Mouse (Mus musculus) forebrain, embryonic 11.5 days (tissue): ENCODE measurements at regions not wholly inside any gene's neighbourhood (a gene's known extent, or its start where the extent isn't known, plus 50 kb on each side); places are given as distances from the start of the nearest gene placed in this dataset.

Experiments used
- ATAC-seq: fragments of 200-750 bp; cut with Nextera tagmentation; replicated peaks from 2 replicates; pipeline ENCODE4 v1.8.0; 2017; ENCODE audit warnings: moderate TSS enrichment; ENCODE audit not compliant: low FRiP score
- DNase-seq: peaks from one replicate; pipeline ENCODE4 v3.0.0-alpha.2; 2017; ENCODE audit warnings: low spot score
- H3K27ac ChIP-seq: fragments of 300-500 bp; sonication (generic); 2 replicates; pipeline ENCODE4 v1.5.1; 2014; ENCODE audit warnings: low read depth, low read length
- H3K27me3 ChIP-seq: fragments of 300-500 bp; sonication (generic); 2 replicates; pipeline ENCODE4 v1.6.1; 2014; ENCODE audit warnings: mild to moderate bottlenecking, low read length, mixed read lengths; ENCODE audit not compliant: control insufficient read depth, insufficient read depth
- H3K36me3 ChIP-seq: fragments of 300-500 bp; sonication (generic); 2 replicates; pipeline ENCODE4 v1.6.1; 2014; ENCODE audit warnings: mild to moderate bottlenecking, low read length, moderate library complexity, mixed read lengths; ENCODE audit not compliant: control insufficient read depth, insufficient read depth
- H3K4me1 ChIP-seq: fragments of 300-500 bp; sonication (generic); replicated peaks from 2 replicates; pipeline ENCODE4 v1.6.1; 2014; ENCODE audit warnings: low read length, mixed read lengths; ENCODE audit not compliant: control insufficient read depth, insufficient read depth
- H3K4me2 ChIP-seq: fragments of 300-500 bp; sonication (generic); 2 replicates; pipeline ENCODE4 v1.6.1; 2014; ENCODE audit warnings: low read depth, mild to moderate bottlenecking, low read length, moderate library complexity, mixed read lengths; ENCODE audit not compliant: severe bottlenecking
- H3K4me3 ChIP-seq: fragments of 300-500 bp; sonication (generic); 2 replicates; pipeline ENCODE4 v1.5.1; 2014; ENCODE audit warnings: low read depth, low read length
- H3K9ac ChIP-seq: fragments of 300-500 bp; sonication (generic); 2 replicates; pipeline ENCODE4 v1.6.1; 2014; ENCODE audit warnings: low read length
- H3K9me3 ChIP-seq: fragments of 300-500 bp; sonication (generic); 2 replicates; pipeline ENCODE4 v1.6.1; 2016; ENCODE audit warnings: low read length, mixed read lengths; ENCODE audit not compliant: control insufficient read depth
- WGBS: fragments of 180-500 bp; shearing (Covaris S2); extraction: QIAGEN DNeasy Blood & Tissue Kit; methylation state at CpG from one replicate; pipeline ENCODE4 v1.1.7; 2014; 5-methylcytosine and 5-hydroxymethylcytosine counted together

DNA sequence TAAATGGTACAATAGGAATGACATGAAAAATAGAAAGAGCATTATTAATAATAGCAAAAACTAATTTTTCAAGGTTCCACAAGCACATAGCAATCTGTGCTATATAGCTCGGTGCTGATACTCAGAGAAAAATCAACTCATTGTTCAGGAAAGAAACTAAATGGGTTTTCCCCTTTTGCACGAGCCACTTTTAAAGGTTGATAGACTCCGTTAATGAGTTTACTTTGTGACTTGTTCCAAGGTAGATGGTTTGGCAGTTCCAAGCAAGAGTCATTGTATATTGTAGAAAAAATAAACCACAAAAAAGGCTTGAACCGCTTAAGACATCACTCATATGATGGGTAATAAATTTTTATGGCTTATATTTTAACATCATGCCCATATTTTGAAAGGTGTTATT is 105.0 kb upstream of the Intu start:
- Histone ChIP-seq H3K36me3 (no peaks in the 10 kb centered on the region), H3K9me3 (no peaks in the 10 kb centered on the region), H3K27ac (no peak overlapping the region), H3K9ac (no peak overlapping the region), H3K4me2 (no peak overlapping the region), H3K4me1 (no peaks in the 10 kb centered on the region), H3K27me3 (no peaks in the 10 kb centered on the region), H3K4me3 (no peak overlapping the region)
- DNase-seq = no peak
- 88% methylated on average over 4 of the region's 4 CpGs for WGBS
- no peak for ATAC-seq

DNA sequence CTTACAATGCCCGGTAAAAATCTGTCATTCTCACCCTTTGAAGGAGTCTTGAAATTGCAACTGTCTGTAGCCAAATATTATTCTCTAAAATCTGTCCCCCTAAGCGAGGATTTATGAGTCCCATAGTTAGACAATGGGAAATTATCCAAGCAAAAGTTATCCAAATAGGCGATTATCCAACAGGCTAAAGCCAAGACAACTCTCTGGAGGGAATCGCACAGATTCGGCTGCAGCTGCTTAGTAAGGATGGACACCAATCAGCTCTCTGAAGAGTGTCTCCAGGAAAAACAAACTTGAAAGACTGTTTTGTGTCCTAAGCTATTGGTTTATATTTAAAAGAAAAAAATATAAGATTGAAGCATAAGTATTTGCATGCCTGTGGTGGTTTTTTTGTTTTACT is 103.1 kb upstream of the Intu start:
- no peak overlapping the region for H3K4me3 ChIP-seq
- no peak for ATAC-seq
- WGBS = 75% methylated on average over 5 of the region's 5 CpGs

DNA sequence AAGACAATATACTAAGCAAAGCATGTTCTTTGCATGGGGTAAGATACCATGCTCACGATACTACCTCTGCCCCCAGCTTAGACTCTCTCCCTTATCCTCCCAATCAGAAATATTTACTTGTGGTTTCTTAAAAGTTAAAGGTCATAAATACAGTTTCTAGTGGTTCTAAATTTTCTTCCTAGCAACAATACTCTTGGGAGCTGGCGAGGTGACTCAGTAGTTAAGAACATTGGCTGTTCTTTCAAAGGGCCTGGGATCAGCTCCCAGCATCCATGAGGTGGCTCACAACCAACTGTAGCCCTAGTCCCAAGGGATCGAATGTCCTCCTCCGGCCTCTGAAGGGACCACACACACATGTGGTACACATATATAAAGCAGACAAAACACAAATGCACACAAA is 92.8 kb upstream of the Intu start:
- H3K4me2 ChIP-seq = no peak overlapping the region
- H3K27me3 ChIP-seq = no peaks in the 10 kb centered on the region
- H3K9ac ChIP-seq = no peak overlapping the region
- no peaks in the 10 kb centered on the region for H3K36me3 ChIP-seq
- H3K27ac ChIP-seq = no peak overlapping the region
- H3K4me1 ChIP-seq = no peaks in the 10 kb centered on the region
- H3K4me3 ChIP-seq = no peak overlapping the region
- DNase-seq (no peak), ATAC-seq (no peak)
- WGBS = 87% methylated on average over 4 of the region's 4 CpGs
- no peaks in the 10 kb centered on the region for H3K9me3 ChIP-seq

More for the DNA sequence above, 103.1 kb upstream of the Intu start:
- no peak for DNase-seq
- Histone ChIP-seq H3K27me3 (no peaks in the 10 kb centered on the region), H3K9ac (no peak overlapping the region), H3K9me3 (no peaks in the 10 kb centered on the region), H3K27ac (no peak overlapping the region), H3K36me3 (no peaks in the 10 kb centered on the region), H3K4me1 (no peaks in the 10 kb centered on the region), H3K4me2 (no peak overlapping the region)

DNA sequence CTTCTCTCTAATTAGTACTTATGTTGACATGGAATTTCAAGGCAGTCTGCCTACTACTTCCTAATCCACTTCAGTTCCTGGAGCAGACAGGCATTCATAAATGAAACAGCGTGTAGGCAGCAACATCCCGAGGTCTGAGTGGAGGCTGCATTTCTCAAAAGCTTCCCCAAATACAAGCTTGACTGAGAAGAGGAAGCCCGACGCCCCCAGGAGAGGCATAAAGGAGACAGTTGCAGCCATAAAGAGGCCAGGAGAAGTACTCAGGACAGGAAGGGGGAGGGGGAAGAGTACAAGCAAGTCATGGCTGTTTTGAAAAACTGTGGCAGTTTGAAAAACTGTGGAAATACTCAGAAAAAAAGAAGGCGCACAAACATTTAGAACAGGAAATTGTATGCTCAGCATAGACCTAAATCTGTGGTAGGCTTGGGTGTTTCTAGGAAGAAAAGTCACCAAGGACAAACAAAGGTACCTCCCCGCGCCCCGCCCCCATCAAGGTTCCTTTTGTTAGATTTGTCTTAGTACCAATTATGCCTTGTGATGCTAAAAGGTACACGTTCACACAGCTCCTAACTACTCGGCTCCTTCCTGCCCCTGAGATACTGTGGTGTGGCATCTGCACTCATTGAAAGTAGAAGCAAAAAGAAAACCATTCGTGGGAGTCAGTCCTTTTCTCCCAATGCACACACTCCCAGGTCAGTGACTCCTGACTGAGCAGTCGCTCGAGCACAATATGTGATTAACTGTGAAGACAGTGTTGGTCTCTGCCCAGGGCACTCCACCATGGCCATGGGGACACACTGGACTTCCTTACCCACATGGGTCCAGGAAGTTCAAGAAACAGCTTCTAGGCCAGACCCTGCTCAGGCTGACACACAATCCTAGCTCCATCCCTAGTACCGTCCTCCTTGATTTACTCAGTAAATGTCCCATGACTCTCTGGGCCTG is 89.7 kb upstream of the Intu start:
- 56% methylated on average over 14 of the region's 14 CpGs for WGBS
- H3K36me3 ChIP-seq = no peaks in the 10 kb centered on the region
- ATAC-seq (no peak), DNase-seq (no peak)
- H3K9me3 ChIP-seq = no peaks in the 10 kb centered on the region
- H3K4me2 ChIP-seq = no peak overlapping the region
- no peak overlapping the region; the same call in 1 of the 2 replicates for H3K9ac ChIP-seq
- no peaks in the 10 kb centered on the region; the same call in 1 of the 2 replicates for H3K4me1 ChIP-seq
- H3K27ac ChIP-seq = no peak overlapping the region
- H3K4me3 ChIP-seq = no peak overlapping the region
- H3K27me3 ChIP-seq = no peaks in the 10 kb centered on the region

DNA sequence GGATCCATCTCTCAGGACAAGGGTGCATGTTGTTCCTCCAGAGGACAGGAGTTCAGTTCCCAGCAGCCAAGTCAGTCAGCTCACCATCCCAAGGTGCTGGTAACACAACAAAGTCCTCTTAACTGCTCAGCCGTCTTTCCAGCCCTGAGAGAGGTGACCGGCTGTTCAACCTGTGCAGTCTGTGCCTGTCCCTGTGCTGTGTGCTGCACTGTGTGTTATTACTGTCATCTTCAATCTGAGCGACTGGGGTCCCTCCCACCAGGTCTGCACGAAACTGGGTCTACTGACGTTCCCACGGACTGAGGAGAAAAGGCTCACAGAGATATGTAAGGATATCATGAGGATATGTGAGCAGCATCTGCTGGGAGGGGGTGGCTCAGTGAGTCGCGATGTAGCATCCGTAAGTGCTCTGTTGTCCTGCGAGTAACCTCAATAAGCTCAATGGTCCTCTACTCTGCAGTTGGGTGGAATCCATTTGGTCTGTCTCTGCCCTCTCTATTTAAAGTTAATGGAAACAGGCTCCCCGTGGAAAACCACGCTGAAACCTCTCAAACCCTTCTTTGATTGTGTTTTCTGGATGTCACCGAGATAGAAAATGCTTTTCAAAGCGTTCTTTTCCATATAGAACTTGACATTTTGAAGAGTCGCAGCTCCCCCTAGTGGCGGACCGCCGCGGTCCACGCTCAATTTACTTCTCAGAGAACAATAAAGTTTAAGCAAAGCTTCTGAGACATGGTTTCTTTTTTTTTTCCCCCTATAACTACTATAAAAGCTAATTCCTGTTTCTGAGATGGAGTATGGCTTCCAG is 87.1 kb upstream of the Intu start:
- peak; percentile 89 for DNase-seq
- 34% methylated on average over 20 of the region's 20 CpGs for WGBS
- H3K4me3 ChIP-seq = no peak overlapping the region

DNA sequence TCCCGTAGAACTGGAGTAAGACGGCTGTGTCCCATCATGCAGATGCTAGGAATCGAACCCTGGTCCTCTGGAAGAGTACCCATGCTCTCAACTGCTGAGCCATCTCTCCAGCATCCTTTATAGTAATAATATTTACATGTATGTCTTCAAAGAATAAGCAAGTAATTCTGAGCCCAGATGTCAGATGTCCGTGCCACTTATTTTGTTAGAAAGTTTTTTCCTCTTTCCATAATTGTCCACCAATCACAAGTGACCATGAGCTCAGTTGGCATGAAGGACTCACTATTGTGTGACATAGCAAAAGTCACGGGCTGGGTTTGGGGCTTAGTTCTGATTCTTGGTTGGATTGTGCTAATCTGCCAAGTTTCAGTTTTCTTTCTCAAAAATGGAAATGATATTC is 78.1 kb upstream of the Intu start:
- no peak for DNase-seq
- Histone ChIP-seq H3K4me2 (no peak overlapping the region), H3K27me3 (no peaks in the 10 kb centered on the region), H3K9ac (no peak overlapping the region), H3K36me3 (no peaks in the 10 kb centered on the region), H3K9me3 (no peaks in the 10 kb centered on the region), H3K27ac (no peak overlapping the region), H3K4me3 (no peak overlapping the region), H3K4me1 (no peaks in the 10 kb centered on the region)
- WGBS = 86% methylated on average over 5 of the region's 5 CpGs
- no peak for ATAC-seq

More for the DNA sequence above, 87.1 kb upstream of the Intu start:
- Histone ChIP-seq H3K9me3 (no peaks in the 10 kb centered on the region), H3K4me1 (no peaks in the 10 kb centered on the region; the same call in 1 of the 2 replicates), H3K36me3 (no peaks in the 10 kb centered on the region), H3K4me2 (peak overlapping the region; percentile 5; the same call in 1 of the 2 replicates), H3K9ac (no peak overlapping the region), H3K27me3 (no peaks in the 10 kb centered on the region), H3K27ac (no peak overlapping the region)
- ATAC-seq = peak; percentile 56; the same call in 1 of the 2 replicates

DNA sequence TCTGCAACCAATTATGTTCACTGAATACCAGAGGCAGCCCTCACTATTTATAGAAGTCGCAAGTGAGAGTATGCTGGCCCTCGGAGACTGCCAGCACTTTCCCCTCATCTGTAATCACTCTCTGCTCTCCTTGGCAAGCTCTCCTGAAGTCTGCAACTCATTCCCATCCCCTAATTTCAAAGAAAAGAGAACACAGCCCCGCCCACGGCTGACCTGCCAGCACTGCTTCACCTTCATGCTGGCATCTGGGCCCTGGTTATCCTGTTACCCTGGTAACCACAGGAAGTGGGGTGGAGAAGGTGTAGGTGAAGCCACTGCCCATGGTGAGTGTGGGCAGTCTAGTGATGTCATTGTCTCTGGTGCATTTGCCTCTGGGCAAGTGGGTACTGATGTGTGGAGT is 77.5 kb upstream of the Intu start:
- ATAC-seq (no peak), DNase-seq (no peak)
- Histone ChIP-seq H3K4me3 (no peak overlapping the region), H3K27ac (no peak overlapping the region), H3K9ac (no peak overlapping the region), H3K4me2 (no peak overlapping the region), H3K9me3 (no peaks in the 10 kb centered on the region), H3K36me3 (no peaks in the 10 kb centered on the region), H3K4me1 (no peaks in the 10 kb centered on the region), H3K27me3 (no peaks in the 10 kb centered on the region)
- 59% methylated on average over 4 of the region's 4 CpGs for WGBS

DNA sequence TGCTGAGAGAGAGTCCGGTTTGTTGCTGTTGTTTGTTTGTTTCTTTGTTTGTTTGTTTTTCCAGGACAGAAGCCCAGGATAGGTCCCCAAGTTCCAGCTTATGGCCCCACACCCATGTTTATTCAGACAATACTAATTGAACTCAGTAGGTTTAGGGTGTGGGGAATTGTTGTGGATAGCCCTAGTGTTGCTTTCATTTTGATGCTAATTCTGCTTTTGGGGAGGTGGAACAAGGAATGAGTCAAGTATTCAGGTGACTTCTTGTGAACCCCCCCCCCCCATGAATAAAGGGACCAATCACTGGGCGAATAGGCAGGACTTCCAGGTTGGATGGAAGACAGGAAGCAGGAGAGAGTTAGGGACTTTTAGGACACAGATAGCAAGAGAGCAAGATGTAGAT is 75.0 kb upstream of the Intu start:
- 84% methylated on average over 2 of the region's 2 CpGs for WGBS
- Histone ChIP-seq H3K27ac (no peak overlapping the region), H3K36me3 (no peaks in the 10 kb centered on the region), H3K9ac (no peak overlapping the region), H3K4me1 (no peaks in the 10 kb centered on the region), H3K27me3 (no peaks in the 10 kb centered on the region), H3K4me3 (no peak overlapping the region), H3K9me3 (no peaks in the 10 kb centered on the region), H3K4me2 (no peak overlapping the region)
- DNase-seq (no peak), ATAC-seq (no peak)
